Mouse (Mus musculus) inflammation-experienced regulatory T-cells, adult 6 months (primary cell): Measurements from ENCODE around the gene Svip. TPM values are rescaled to one million over a fixed set of nuclear protein-coding genes. Genes with fewer than 3 reads are reported as not detected.

Experiments used
- ATAC-seq: one replicate; pipeline ENCODE4 v1.8.0; 2017
- polyA plus RNA-seq, 3 experiments: library from polyadenylated mRNA; unstranded; fragments of 100-300 nt; shearing (Covaris generic); gene quantifications; one replicate each; pipeline ENCODE4 v1.2.1; 2017

Svip gene
- polyA plus RNA-seq, 3 experiments from 2014 or later = 0.23 to 0.47 (median 0.36) TPM

GRCm38 (mm10) chr7:51960698-51961374, 45.0 kb downstream of the Svip start:
- no peak for ATAC-seq

GRCm38 (mm10) chr7:51957766-51958165, 48.1 kb downstream of the Svip start:
- ATAC-seq = no peak

DNA sequence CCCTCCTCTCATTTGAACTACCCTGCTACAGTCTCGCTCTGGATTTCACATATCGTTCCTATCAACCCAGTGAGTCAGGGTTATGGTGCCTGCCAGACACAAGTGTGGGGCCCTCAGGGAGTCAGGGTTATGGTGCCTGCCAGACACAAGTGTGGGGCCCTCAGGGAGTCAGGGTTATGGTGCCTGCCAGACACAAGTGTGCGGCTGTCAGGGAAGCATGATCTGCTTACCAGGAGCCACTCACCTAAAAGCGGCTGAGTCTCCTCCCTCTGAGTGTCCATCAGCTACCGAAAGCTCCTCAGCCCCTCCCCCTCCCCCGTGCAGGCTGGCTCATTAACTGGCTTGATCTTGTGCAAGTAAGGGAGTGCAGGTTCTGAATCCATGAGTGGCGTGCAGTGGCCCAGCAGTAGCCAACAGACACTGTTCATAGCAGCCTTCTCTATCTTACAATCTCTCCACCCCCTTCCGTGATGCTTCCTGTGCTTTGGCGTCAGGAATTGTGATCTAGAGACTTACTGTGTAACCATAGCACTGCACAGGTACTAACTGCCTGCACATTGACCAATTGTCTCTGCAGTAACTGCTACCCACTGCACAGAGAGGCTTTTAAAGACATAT, 50.3 kb downstream of the Svip start:
- no peak for ATAC-seq

Other genes with a start within 250 kb of the Svip start
- gene Gas2, start 144.0 kb downstream of the Svip start, polyA plus RNA-seq = 10 to 100 TPM in 1 of 3 experiments, 1 to 10 TPM in 2; 2.3 to 10.3 (median 3.6) TPM
- gene Fancf, start 143.8 kb downstream of the Svip start, polyA plus RNA-seq = 1 to 10 TPM; 1.5 to 1.8 (median 1.5) TPM
- not detected for gene 1700015G11Rik, start 9.7 kb upstream of the Svip start, polyA plus RNA-seq